Mouse (Mus musculus) thymus, postnatal 4 days (tissue): ENCODE data around the gene Il34.

Source experiments
- DNase-seq: peaks from one replicate; pipeline ENCODE4 v3.0.0; 2021

The Il34 gene

DNA sequence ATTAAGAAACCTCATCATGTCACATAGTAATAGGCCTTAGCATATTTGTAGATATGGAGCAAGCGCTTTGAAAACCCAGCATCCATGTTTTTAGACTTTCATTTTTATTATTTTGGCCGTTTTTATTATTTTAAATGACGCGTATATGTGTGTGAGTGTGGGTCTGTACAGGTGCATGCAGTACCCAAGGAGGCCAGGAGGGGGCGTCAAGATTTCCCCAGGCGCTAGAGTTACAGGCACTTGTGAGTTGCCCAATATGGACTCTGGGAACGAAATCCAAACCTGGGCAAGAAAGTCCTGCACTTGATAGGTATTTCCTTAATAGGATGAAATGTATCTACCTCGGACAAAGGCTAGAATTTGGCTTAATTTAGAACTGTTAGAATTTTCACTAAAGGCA lies 30.4 kb downstream of the Il34 start:
- peak; percentile 52 for DNase-seq

DNA sequence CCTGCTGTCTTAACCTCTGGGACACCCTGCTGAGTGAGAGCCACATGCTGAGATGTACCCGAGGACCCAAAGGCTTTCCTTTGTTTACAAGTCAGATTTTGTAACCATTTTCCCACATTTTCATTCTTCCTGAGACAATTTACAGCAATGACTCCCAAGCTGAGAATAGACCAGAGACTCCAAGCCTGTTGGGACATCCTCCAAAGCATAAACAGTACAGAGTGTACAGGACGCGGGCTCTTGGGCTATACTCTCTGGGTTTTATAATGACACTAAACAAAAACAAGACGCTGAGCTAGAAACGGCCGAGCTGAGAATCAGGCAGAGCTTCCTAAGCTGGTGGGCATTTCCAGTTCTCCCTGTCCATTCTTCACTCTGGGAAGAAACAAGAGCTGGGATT lies 31.0 kb downstream of the Il34 start:
- no peak for DNase-seq

DNA sequence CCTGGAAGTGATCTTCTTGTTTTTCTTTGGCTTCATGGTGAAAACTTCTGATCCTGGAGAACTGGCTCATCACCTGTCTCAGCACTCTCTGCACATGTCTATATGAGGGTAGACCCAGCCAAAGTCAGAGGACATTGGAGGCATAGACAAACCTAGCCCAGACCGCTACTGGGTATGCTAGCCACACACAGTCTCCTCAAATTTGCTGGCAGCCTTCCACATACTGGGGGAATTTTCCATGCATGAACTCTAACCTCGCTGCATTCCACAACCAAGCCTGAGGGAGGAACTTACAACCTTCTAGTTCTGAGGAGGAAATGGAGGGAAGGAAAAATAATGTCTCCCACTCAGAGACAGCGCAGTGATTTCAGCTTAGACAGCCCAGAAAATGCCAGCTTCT lies 31.7 kb downstream of the Il34 start:
- DNase-seq, result no peak

DNA sequence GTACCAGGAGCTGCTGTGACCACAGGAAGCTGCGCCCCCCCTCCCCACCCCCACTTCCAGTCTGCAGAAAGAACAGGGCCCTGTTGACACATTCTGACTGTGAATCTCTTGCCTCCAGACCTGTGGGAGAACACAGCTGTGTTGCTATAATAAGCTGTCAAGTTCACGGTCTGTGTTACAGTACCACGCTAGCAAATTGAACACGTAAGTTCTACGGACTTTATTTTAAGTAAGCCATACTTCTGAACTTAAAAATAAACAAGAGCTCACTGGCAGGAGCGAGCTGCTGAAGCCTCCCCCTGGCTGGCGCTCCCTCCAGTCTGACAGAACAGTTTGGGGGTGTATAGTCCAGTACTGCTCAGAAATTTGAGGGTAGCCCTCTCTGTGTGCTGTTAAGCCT lies 33.3 kb downstream of the Il34 start:
- no peak for DNase-seq

DNA sequence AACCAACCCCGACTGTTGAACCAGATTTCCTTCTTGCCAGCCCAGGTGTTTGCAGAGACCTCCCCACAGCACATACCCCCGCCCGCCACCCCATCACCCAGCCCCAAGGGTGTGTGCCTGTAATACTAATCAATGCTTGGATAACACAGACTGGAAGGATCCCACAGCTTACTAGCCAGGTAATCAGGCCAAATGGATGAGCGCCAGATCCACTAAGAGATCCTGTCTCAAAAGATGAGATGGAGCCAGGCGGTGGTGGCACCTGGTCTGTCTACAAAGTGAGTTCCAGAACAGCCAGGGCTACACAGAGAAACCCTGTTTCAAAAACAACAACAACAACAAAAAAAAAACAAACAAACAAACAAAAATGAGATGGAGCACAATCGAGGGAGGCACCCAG lies 38.5 kb downstream of the Il34 start:
- DNase-seq, result no peak

DNA sequence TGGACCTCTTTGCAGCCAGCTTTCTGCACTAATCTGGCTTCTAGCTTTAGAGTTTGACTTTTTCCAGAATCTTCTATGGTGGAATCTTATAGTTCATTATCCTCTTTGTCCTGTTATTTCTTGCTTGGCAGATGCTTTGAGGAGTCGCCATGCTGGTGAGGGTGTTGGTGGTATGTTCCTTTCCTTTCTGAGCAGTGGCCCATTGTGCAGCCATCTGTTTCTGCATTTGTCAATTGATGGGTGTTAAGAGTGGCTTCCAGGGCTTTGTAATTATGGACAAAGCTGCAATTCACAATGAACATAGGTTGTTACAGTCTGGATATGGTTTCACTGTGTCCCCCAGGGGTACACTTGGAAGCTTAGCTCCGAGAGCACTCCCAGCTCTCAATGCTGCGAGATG lies 41.1 kb downstream of the Il34 start:
- DNase-seq, result no peak

DNA sequence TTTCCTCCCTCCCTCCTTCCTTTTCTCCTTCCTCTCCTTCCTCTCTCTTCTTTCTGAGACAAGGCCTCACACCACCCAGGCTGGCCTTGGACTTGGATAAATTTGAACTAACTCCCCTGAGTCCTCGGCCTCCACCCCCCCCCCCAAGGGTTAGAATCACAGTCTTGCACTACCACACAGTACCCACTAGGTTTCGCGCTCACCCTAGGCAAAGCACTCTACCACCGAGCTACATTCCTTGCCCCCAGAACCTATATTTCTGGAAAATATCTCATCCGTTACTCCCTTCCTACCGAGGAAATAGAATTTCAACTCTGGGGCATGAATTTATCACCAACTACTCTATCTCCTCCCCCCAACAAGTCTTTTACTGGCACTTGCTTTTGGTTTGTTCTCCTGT lies 43.7 kb downstream of the Il34 start:
- DNase-seq, result no peak

DNA sequence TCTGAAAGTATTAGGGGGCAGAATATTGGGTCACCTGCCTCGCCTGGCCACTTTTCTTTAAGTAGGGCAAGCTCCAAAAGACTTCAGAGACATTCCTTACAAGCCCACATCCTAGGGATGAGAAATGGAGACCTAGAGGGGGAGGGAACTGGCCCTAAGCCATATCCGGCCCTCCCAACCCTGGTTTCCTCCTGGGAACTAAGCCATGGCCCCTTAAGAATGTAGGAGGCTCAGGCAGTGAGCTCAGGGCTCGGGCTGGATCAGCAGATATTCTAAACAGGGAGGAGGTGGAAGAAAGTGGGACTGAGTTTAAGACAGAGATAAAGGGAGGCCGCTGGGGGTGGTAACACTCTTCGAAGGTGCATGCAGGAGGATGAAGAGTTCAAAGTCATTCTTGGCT lies 44.5 kb downstream of the Il34 start:
- DNase-seq, result no peak

DNA sequence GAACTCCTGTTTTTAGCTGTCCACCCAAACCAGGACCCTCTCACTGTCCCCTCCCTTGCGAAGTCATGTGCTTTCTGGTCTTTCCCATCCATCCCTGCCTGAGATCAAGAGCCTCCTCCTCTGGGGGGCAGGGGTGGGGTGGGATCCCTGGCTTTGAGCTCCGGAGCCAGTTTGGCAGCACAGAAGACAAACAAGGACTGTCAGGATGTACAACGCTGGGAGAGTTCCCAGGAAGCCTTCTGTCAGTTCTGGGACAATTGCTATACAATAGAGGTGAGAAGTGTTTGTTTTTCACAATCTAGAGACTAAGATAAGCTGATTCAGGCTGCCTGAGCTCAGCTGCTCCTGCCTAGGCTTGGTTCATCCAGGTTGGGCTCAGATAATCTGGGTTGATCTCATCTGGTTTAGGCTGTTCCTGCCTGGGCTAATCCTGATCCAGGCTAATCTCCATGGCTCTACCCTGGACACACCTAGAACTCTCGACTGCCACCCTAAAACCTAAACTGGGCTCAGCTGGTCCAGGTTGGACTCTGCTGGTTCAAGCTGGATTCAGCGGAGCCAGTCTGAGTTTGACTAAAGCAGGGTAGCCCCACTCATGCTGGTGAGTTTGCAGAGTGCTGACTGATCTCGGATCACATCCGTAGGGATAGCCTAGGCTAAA lies 45.3 kb downstream of the Il34 start:
- no peak for DNase-seq

DNA sequence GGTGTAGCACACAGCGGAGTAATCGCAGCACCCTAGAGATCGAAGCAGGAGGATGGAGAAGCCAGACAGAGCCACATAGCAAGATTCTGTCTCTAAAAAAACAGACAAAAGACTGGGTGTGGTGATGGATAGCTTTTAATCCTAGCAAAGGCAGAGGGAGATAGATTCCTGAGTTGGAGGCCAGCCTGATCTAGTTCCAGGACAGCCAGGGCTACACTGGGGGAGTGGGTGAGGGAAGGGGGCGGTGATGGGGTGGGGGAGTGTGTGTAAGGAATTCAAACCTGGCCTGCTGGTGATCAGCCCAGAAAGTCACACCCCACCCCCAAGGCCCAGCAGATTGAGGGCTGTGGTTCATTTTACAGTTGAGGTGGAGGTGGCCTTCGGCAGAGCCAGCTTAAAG lies 49.5 kb downstream of the Il34 start:
- no peak for DNase-seq

DNA sequence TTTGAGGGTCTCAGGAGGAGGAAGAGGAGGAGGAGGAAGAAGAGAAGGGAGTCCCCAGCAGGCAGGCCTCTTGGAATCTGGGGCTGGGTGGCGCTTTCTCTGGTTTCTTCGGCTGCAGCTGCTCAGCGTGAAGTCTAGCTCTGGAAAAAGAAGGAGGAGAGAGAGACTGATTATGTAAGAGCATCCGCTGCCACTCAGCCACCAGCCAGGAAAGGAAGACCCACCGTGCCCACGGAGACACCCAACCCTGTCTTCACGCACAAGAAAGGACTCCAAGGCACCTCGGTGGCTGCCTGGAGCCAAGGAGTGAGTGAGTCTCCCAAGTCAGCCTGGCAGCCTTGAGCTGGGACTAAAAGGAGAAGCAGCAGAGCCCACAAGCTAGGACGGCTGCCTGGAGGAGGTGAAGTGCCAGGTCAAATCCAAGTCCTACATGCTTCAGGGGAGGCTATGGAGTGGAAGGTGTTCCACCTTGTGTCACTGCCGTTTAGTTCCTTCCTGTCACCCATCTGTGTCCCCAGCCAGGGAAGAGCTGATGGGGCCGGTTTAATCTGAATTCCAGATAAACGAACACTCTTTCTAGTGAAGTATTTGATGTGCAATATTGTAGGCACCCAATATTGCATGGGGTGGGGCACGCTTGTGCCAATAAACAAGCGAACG lies 50.1 kb downstream of the Il34 start:
- no peak for DNase-seq

DNA sequence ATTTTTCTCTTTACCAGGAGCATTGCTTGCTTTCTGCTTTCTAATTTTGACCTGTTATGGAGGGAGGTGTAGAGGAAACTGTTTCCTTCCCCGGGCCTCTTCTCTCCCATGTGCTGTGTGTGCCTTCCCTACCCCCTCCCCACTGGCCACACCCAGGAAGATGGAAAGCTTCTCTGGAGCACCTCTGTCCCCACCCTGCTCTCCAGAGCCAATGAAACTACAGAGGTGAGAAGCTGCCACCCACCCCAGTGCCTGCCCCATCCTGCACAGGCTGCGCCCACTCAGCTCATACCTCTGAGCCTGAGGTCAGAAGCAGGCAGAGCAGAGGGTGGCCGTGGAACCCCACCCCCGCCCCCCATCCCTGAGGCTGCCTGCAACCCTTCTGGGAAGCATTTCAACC lies 51.0 kb downstream of the Il34 start:
- DNase-seq, result no peak

DNA sequence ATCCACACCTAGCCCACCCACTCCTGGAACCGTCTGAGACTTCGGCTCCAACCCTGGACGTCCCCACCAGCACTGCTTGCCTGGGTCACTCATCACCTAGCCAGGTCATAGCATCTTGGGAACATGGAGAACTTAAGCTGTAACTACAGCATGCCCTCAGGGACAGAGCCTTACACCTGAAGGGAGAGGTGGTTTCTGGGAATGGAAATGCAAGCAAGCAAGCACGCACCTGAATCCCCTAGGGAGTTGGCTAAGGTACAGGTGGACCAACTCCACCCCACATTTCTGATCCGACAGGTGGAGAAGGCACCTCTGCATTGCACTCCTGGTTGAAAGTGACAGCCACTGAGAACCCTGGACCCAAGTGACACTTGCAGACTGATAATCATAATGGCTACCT lies 54.2 kb downstream of the Il34 start:
- no peak for DNase-seq

DNA sequence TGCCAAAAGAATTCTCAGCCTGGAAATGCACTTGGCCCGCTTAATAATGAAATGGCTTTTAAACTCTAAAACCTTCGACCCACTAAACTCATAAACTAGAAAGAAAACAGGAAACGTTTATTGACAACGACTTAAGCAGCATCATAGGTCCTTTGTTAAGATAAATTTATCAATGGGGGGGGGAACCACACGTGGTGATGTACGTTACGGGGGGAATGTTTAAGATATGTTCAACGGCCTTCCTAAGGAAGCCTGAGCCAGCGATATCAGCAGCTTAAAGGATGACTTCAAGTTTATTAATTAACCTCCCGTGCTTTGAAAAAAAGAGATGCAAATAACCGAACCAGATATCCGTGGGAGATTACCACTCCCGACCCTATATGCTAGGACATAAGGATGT lies 55.5 kb downstream of the Il34 start:
- no peak for DNase-seq

DNA sequence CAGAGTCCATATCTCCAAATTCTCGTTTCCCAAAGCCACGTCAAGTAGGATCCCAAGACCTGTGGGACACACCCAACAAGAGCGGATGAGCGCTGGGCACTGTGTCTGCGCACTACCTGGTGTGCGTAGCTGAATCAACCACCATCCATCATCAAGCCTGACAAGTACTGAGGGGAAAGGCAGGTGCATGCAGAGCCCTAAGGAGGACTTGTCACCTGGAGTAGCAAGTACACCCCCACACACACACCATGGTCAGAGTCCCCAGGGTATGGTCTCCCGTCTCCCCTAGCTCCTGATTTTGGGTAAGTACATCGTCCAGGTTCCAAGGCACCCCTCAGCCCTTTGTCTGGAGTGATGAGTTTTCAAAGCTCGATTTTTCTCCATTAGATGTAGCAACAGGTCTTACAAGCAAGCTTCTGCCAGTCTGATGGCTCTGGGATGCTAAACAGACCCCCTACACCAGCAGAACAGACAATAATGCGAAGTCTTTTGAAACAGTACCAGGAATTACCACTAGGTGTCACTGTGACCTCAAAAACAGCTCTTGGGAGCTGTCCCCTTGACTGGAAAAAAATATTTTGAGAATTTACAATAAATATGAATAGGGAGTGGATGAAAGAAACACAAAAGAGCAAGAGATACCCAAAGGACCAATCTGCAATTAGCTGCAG lies 56.1 kb downstream of the Il34 start:
- no peak for DNase-seq

DNA sequence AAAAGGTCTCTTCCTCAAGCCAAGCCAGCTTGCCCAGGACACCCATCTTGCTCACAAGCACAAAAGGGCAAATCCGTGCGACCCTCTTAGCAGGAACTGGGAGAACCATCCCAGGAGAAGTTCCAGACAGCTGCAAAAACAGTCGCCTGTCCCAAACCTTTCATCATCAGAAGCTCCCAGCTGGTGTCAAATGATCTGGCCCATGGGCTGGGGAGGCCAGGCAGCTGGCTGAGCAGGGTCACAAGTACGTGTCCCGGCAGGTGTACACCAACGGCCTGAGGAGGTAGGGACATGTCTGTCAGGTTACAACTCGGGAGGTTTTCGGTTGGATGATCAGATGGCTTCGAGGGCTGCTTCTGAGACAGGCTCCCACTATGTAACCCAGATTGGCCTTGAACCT lies 59.1 kb downstream of the Il34 start:
- no peak for DNase-seq

DNA sequence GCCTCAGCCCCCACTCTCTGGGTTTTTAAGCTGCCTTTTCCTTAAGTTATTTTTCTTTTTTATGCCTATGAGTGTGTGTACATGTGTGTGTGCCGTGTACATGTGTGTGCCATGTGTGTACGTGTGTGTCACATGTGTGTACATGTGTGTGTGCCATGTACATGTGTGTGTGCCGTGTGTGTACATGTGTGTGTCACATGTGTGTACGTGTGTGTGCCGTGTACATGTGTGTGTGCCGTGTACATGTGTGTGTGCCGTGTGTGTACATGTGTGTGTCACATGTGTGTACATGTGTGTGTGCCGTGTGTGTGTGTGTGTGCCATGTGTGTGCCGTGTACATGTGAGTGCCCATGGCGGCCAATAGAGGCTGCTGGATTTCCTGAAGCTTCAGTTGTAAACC lies 60.6 kb downstream of the Il34 start:
- no peak for DNase-seq

DNA sequence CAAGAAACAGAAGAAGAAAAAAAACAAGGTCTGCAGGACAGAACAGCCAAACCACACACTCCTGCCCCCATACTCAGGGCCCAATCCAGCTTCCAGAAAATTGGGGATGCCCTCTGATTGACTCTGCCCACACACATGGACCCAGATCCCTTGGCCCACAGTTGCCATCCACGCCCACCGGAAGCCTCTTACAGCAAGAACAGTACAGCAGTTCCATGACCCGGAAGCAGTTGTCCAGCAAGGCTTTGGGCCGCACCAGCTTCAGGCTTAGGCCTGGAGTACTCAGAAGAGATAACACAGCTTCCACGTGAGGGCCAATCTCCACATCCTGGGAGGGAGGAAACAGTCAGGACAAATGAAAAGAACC lies 63.3 kb downstream of the Il34 start:
- DNase-seq, result no peak

DNA sequence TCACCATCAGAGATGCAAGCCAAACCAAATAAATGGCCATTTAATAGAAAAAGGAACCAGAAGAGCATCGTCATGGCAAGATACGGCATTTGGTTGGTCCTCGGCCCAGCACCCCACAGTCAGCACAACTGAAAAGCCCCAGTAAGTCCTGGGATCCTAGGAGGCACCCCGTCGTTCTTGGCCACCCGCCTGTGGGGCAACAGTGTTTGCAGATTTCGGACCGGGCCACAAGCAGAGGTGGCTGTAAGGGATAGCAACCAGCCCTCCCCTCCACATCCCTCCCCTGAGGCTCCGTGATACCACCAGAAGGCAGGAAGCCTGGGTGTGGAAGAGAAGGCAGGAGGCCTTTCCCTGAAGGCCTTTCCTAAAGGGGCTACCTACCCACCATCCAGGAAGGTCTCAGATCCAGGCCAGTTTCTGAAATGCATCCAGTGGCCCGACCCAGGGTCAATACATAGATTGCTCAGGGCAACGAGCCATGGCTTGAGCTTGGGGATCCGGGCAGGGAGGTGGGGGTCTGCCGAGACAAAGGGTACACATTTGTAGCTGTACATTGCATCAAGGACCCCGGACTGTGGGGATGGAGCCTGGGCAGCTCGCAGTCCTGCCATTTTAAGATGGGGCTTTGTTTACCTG lies 63.8 kb downstream of the Il34 start:
- no peak for DNase-seq

DNA sequence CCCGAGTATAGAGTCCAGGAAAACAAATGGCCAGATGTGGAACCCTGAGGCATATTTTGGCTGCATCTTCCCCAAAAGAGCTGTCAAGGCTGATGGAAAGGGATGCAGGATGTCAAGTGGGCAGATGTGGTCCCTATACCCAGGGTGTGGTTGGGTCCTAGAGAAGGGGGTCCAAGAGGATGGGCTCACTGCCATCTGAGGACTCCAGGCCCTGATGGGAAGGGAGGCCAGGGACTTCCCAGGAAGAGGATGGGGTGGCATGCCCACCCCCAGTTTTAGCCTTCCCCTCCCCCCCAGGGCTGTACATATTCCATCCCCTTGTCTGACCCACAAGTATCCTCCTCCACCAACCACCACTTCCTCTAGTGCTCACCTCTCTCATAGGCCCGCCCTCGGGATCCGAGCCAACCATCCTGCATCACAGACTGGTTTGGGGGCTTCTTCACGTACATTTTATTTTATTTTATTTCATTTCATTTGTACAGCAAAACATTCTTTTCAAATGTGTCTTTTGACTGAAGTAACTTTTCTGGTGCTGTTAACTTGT lies 65.0 kb downstream of the Il34 start:
- DNase-seq, result no peak

DNA sequence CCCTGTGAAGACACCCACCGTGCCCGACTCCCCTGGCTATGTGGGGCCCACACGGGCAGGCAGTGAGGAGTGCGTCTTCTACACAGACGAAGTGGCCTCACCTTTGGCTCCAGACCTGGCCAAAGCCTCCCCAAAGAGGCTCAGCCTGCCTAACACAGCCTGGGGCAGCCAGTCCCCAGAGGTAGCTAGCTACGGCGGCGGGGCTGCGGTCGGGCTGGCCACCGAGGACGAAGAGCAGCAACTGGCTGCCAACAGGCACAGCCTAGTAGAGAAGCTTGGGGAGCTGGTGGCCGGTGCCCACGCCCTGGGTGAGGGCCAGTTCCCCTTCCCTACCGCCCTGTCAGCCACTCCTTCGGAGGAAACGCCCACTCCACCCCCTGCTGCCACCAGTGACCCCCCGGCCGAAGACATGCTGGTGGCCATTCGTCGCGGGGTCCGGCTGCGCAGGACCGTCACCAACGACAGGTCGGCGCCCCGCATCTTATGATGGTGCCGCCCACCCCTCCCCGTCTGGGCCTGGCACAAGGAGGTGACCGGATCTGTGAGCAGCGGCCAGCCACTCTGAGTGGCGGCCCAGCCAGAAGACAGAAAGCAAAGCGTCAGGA lies 67.0 kb downstream of the Il34 start:
- no peak for DNase-seq

DNA sequence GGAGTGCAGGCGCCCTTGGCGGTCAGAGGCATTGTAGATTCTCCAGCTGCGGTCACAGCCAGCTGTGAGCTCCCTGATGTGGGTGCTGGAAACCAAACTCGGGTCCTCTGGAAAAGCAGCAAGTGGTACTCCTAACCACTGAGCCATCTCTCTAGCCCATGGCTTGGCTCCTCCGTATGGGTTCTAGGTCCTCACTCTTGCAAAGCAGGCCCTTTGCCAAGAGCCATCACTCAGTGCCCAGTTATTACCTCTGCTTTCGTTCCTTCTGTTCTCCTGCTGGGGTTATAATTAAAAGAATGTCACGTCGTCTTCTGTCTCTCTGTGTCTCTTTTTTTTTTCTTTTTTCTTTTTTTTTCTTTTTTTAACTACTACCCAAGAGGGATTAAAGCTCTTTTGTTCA lies 72.7 kb downstream of the Il34 start:
- no peak for DNase-seq

DNA sequence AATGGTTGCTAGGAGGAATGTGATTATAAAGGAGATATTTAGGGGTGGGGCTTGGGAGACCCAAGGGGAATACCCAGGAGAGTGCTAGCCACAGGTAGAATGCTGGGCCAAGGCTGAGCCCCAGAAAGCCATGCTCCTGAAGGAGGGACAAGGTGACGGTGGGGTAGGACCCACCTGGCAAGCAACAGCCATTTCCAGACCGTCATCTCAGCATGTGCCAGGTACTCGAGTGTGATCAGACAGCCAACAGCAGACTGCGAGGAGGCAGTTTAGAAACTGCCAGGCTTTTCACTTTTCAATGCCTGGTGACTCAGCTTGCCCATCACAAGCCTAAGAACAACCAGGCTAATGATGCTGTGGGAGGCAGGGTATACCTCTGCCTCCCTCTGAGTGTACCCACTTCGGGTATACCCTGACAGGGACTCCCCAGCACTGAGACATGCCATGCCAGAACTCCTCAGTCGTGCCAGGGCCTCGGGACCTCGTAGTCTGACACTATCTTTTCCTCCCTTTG lies 74.3 kb downstream of the Il34 start:
- no peak for DNase-seq
